Mouse (Mus musculus) E14TG2a.4 (cell line): Measurements from ENCODE around the gene Alkbh7.

ENCODE experiments used
- CTCF ChIP-seq: conservative IDR thresholded peaks from 2 replicates; pipeline ENCODE4 v1.5.1; 2014; ENCODE audit warnings: low read length
- NANOG ChIP-seq: IDR thresholded peaks from 2 replicates; pipeline ENCODE4 v1.6.1; 2014; ENCODE audit warnings: borderline replicate concordance, low read length, mixed read lengths
- POU5F1 ChIP-seq: IDR thresholded peaks from 2 replicates; pipeline ENCODE4 v1.6.1; 2014; ENCODE audit warnings: low read length, borderline replicate concordance

DNA sequence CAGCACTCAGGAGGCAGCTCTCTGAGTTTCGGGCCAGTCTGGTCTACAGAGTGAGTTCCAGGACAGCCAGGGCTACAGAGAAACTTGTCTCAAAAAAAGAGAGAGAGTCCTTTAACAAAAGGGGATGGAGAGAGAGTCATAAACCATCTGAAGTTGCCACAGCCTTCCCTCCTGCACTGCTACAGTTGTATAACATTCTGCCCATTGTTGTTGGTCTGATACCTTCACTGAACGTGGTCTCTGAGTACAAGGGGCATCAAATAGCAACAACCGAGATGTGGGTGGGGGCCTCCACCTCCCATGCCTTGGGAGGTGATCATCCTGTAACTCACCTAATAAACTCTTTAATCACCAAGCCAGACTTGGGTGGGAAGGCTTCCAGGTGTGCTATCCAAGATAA, 11.5 kb upstream of the Alkbh7 start:
- TF ChIP-seq CTCF (no peak), POU5F1 (no peak), NANOG (no peak)
